Mouse (Mus musculus) intestine, postnatal 0 days (tissue): ENCODE measurements around the gene Kif5c. TPM values are rescaled to one million over a fixed set of nuclear protein-coding genes. Genes with fewer than 3 reads are reported as not detected.

ENCODE experiments used
- ATAC-seq: fragments of 200-750 bp; cut with Nextera tagmentation; 2 replicates; pipeline ENCODE4 v1.8.0; 2017; ENCODE audit warnings: mild to moderate bottlenecking, moderate TSS enrichment, moderate library complexity
- H3K27ac ChIP-seq: fragments of 300-500 bp; sonication (generic); 2 replicates; pipeline ENCODE4 v1.5.1; 2014; ENCODE audit warnings: mild to moderate bottlenecking, low read depth, low read length, moderate library complexity
- H3K27me3 ChIP-seq: fragments of 300-500 bp; sonication (generic); replicated peaks from 2 replicates; pipeline ENCODE4 v1.6.1; 2014; ENCODE audit warnings: low read length, mixed read lengths; ENCODE audit not compliant: control insufficient read depth, insufficient read depth
- H3K36me3 ChIP-seq: fragments of 300-500 bp; sonication (generic); 2 replicates; pipeline ENCODE4 v1.6.1; 2014; ENCODE audit warnings: mild to moderate bottlenecking, moderate library complexity; ENCODE audit not compliant: control insufficient read depth, insufficient read depth
- H3K4me1 ChIP-seq: fragments of 300-500 bp; sonication (generic); replicated peaks from 2 replicates; pipeline ENCODE4 v1.6.1; 2014; ENCODE audit warnings: antibody characterized with exemption, low read length, mixed read lengths; ENCODE audit not compliant: control insufficient read depth, insufficient read depth
- H3K4me2 ChIP-seq: fragments of 300-500 bp; sonication (generic); replicated peaks from 2 replicates; pipeline ENCODE4 v1.6.1; 2014; ENCODE audit warnings: low read depth, mild to moderate bottlenecking, moderate library complexity
- H3K4me3 ChIP-seq: fragments of 300-500 bp; sonication (generic); 2 replicates; pipeline ENCODE4 v1.5.1; 2014; ENCODE audit warnings: low read depth, low read length
- H3K9ac ChIP-seq: fragments of 300-500 bp; sonication (generic); 2 replicates; pipeline ENCODE4 v1.6.1; 2014; ENCODE audit warnings: mild to moderate bottlenecking, low read depth, low read length
- H3K9me3 ChIP-seq: fragments of 300-500 bp; sonication (generic); 2 replicates; pipeline ENCODE4 v1.6.1; 2016; ENCODE audit warnings: mixed run types; ENCODE audit not compliant: control insufficient read depth
- CTCF ChIP-seq: sonication (generic); IDR thresholded peaks from 2 replicates; pipeline ENCODE4 v1.5.1; 2016; ENCODE audit warnings: low read depth, mild to moderate bottlenecking, control low read depth, antibody characterized with exemption, moderate library complexity
- WGBS: fragments of 180-500 bp; shearing (Covaris S2); extraction: QIAGEN DNeasy Blood & Tissue Kit; methylation state at CpG from one replicate; pipeline ENCODE4 v1.1.7; 2014; 5-methylcytosine and 5-hydroxymethylcytosine counted together
- polyA plus RNA-seq: library from polyadenylated mRNA; unstranded; fragments of >200 nt; fragmentation: Nextera tagmentation; extraction: Ambion mirVana; gene quantifications from 2 replicates; pipeline ENCODE4 v1.2.1, GENCODE M21; 2015

Gene Kif5c
- polyA plus RNA-seq, 1 experiment from 2014 or later, result 2.7 TPM

DNA sequence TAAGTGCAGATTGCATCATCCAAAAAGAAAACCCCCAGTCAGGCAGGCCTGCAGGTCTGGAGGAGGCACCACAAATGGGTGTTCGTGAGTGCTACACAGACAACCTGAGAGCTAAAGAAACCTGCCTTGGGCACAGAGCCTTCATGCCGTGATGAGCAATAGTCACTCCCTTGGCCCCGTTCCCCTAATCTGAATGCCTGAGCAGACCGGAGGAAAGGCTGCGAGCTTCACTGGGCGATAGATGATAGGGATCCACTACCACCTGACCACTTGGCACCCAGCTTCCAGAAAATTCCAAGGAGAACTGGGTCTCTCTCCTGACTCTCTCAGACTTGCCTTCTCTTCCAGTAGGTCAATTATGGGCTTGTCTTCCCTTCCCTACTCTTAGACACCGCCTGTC lies 24.2 kb upstream of the Kif5c start:
- Histone ChIP-seq H3K36me3 (no peaks in the 10 kb centered on the region), H3K9me3 (no peaks in the 10 kb centered on the region), H3K4me2 (no peak overlapping the region), H3K27ac (no peak overlapping the region), H3K9ac (no peak overlapping the region), H3K4me1 (no peaks in the 10 kb centered on the region), H3K4me3 (no peak overlapping the region), H3K27me3 (no peaks in the 10 kb centered on the region)
- TF ChIP-seq CTCF, result no peak
- 88% methylated on average over 7 of the region's 7 CpGs for WGBS
- no peak for ATAC-seq

DNA sequence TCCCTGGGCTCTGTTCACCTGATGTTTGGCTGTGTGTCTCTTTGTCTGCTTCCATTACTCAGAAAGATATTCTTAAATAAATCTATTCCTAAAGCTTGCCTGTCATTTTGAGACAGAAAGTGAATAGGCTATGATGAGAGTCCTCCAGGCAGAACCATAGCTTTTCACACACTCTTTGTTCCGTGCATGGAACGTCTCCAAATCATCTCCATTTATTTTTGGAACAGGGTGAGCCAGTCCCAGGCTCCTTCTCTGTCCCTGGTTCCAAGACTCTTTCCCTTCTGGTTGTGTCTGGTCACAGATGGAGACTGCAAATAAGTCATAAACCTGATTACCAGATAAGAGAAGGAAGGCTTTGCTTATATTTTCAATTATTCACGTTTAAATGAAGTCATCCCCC lies 22.8 kb upstream of the Kif5c start:
- TF ChIP-seq CTCF, result no peak
- Histone ChIP-seq H3K4me2 (no peak overlapping the region), H3K4me1 (no peaks in the 10 kb centered on the region), H3K4me3 (no peak overlapping the region), H3K27ac (no peak overlapping the region), H3K36me3 (no peaks in the 10 kb centered on the region), H3K9me3 (no peaks in the 10 kb centered on the region), H3K27me3 (no peaks in the 10 kb centered on the region), H3K9ac (no peak overlapping the region)
- ATAC-seq, result no peak
- 64% methylated on average over 3 of the region's 3 CpGs for WGBS

DNA sequence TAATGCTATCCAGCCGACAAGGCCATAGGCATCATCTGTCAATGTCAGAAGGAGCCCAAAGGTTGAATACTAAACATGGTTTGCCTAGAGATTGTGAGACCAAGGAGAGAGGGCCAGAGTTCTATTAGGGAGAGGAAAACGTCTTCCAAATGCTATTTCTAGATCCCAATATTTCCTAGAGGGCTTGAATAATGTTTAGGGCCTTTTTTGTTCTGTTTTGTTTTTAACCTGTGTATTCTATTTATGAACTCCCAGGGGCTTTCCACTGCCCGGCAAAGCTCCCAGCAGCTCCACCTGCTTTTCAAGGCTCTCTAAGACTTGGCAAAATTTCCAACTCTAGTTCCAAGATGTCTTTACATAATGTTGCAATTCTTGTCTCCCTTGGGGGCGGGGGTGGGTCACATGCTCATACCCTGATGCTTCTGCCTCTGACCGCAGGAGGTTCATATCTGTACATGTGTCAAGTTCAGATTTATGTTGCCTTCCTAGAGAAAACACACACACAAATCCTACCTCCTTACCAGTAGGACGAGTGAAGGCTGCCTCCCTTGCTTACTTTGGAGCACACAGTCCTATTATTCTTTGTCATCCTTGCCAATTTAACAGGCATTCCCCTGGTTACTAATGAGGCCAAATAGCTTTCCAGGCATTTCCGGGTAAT lies 18.9 kb upstream of the Kif5c start:
- Histone ChIP-seq H3K9ac (no peak overlapping the region), H3K9me3 (no peaks in the 10 kb centered on the region), H3K4me1 (no peaks in the 10 kb centered on the region), H3K4me2 (no peak overlapping the region), H3K27me3 (no peaks in the 10 kb centered on the region), H3K27ac (no peak overlapping the region), H3K4me3 (no peak overlapping the region), H3K36me3 (no peaks in the 10 kb centered on the region)
- ATAC-seq, result no peak
- TF ChIP-seq CTCF, result no peak
- 57% methylated on average over 7 of the region's 7 CpGs for WGBS

DNA sequence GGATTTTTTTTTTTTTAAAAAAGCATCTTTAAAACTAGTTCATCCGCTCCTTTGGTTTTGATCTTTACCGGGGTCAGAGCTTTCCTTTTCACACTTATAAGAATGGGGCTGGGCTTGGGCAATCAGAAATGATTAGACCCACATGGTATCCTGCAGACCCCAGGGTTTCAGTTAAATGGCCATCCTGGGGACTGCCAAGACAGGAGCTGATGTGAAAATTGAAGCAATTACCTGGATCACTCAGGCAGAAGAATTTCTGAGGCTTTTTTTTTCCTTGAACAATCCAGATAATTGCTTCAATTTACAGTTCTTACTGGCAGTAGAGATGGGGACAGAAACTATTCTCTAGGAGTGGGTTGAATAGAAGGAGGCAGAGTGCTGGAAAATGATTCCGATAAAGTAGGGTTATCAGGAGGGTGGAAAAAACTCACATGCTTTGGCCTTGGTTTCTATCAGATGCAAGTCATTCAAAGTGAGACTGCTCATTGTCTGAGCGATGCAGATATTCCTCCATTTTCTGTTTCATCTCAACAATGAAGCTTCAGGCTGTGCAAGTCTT lies 16.2 kb upstream of the Kif5c start:
- Histone ChIP-seq H3K9ac (no peak overlapping the region), H3K4me2 (no peak overlapping the region), H3K27me3 (no peaks in the 10 kb centered on the region), H3K36me3 (no peaks in the 10 kb centered on the region), H3K27ac (no peak overlapping the region), H3K9me3 (no peaks in the 10 kb centered on the region), H3K4me3 (no peak overlapping the region), H3K4me1 (no peaks in the 10 kb centered on the region)
- 96% methylated on average over 4 of the region's 4 CpGs for WGBS
- no peak for TF ChIP-seq CTCF
- no peak for ATAC-seq

DNA sequence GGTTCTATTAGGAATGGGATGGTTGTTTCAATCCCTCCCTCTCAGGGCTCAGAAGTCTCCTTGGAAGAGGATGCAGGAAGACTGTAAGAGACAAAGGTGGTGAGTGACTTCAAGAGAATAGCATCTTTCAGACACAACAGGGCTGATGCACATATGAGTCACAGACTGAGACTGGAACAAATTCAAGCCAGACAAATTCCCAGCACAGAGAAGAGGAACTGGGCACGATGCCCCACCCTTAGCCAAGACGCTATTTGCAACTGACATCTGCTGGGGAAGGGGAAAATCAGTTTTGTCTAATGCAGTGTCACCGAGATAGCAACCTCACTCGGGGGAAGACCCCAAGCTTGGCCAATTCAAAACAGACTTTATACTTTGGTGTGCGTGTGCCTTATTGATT lies 9.5 kb upstream of the Kif5c start:
- 74% methylated on average over 5 of the region's 5 CpGs for WGBS
- no peaks in the 10 kb centered on the region for H3K36me3 ChIP-seq
- H3K4me2 ChIP-seq, result no peak overlapping the region
- H3K4me1 ChIP-seq, result no peaks in the 10 kb centered on the region
- no peak for ATAC-seq
- no peaks in the 10 kb centered on the region for H3K9me3 ChIP-seq
- no peak overlapping the region for H3K9ac ChIP-seq
- no peak for TF ChIP-seq CTCF
- no peak overlapping the region for H3K4me3 ChIP-seq
- no peak overlapping the region for H3K27ac ChIP-seq
- H3K27me3 ChIP-seq, result no peaks in the 10 kb centered on the region

DNA sequence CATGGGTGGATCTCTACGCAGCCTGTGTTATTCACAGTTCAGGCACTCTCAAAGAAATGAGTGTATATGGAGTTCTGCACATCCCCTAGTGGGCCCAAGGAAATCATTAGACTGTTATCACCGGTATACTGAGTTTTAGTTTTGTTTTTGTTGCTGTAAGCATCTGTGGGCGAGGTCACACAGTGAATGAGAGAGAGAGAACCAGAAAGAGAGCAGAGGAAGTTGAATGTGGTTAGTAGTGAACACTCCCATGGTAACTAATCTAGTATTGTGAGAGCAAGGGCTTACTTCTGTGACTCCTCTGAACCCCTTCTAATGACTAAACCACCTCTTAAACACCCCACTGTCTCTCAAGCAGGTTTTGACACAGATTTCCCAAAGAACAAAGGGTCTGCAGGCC lies 2.3 kb upstream of the Kif5c start:
- no peak for ATAC-seq
- no peak overlapping the region for H3K9ac ChIP-seq
- WGBS, result 83% methylated on average over 3 of the region's 3 CpGs

More for the DNA sequence above, 2.3 kb upstream of the Kif5c start:
- H3K27me3 ChIP-seq, result peaks cover 22% of the 10 kb centered on the region
- H3K4me2 ChIP-seq, result no peak overlapping the region
- TF ChIP-seq CTCF, result no peak
- H3K4me1 ChIP-seq, result no peaks in the 10 kb centered on the region
- no peaks in the 10 kb centered on the region for H3K36me3 ChIP-seq
- no peaks in the 10 kb centered on the region for H3K9me3 ChIP-seq
- no peak overlapping the region for H3K4me3 ChIP-seq
- H3K27ac ChIP-seq, result no peak overlapping the region
